Mouse (Mus musculus) liver, embryonic 14.5 days (tissue): ENCODE data around the gene Idua.

ENCODE experiments used
- CTCF ChIP-seq: IDR thresholded peaks from 2 replicates; pipeline ENCODE4 v1.5.1; 2016; ENCODE audit warnings: antibody characterized with exemption, low read depth, control low read depth
- EP300 ChIP-seq: IDR thresholded peaks from 2 replicates; pipeline ENCODE4 v1.6.1; 2016; ENCODE audit warnings: antibody characterized with exemption, low read depth

DNA sequence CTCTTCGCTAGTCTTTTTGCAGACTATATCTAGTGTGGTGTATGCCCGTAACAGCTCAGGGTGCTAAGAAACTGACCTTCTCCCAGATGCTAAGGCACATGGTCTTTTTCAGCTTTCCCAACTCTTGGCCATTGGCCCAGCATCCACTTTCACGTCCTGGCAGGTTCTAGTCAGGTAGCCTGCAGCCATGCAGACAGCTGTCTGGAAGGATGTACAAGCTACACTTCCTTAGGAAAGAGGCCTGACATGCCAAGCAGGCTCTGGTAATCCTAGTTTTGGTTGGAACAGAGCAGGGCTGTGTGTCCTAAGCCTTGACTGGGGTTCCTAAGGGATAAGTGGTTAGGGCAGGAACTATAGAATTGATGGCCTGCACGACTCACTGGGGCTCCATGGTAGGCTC is 2.6 kb downstream of the Idua start:
- TF ChIP-seq CTCF (no peak), EP300 (no peak)
